Mouse (Mus musculus): ENCODE results near the gene Zfp784.

Gene Zfp784

DNA sequence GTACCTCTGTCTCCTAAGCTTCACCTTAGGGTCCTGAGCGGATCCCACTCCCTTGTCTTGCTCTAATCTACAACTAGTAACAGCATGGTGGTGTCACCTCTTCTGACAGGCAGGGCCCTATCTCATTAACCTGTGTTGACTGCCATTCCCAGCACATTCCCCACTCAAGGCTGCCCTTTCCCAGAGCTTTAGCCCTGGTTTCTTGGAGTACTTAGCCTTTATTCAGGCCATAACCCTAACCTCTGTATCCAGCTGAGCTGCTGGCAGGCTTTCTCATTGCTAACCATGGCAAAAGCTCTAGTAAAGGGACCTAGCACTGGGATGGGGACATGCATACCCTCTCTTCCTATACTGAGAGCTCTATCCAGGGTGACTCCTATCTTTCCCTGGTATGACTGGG lies 20.4 kb upstream of the Zfp784 start:
- CTCF ChIA-PET = interaction anchor here (1.9 kb wide), 1 partner anchor 7 kb away, joined by 4 read pairs; the partner anchor contains the start of gene Zfp580

DNA sequence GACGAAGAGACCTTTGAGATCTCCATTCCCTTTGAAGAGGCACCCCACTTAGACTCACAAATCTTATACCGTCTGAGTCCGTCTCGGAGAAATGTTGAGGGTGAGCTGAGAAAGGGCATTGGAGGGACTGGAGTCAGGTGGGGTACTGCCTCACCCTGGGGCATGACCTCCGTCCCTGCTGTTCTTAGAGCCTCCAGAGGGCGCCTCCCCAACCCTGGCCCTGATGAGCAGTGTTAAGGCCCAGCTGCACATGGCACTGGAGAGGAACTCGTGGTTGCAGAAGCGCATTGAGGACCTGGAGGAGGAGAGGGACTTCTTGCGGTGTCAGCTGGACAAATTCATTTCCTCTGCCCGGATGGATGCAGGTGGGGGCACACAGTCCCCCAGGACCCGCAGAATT lies 19.6 kb upstream of the Zfp784 start:
- CTCF ChIA-PET = no interaction called here

DNA sequence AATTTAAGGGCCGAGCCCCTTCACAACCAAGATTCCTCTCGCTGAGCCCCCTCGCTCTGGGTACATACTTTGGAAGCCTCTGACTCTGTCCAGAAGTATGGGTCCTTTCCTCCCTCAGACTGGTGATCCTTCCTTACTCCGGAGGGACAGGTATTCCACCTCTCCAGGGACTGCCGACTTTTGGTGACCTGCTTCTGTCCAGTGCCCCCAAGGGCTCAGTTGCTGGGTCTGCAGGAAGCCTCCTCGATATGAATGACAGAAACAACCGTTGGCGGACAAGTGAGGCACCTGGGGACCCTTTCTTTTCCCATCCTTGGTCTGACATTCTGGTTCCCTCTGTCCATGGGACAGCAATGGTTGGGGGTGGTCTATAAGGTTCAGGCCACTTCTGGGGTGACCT lies 19.1 kb upstream of the Zfp784 start:
- CTCF ChIA-PET = no interaction called here

DNA sequence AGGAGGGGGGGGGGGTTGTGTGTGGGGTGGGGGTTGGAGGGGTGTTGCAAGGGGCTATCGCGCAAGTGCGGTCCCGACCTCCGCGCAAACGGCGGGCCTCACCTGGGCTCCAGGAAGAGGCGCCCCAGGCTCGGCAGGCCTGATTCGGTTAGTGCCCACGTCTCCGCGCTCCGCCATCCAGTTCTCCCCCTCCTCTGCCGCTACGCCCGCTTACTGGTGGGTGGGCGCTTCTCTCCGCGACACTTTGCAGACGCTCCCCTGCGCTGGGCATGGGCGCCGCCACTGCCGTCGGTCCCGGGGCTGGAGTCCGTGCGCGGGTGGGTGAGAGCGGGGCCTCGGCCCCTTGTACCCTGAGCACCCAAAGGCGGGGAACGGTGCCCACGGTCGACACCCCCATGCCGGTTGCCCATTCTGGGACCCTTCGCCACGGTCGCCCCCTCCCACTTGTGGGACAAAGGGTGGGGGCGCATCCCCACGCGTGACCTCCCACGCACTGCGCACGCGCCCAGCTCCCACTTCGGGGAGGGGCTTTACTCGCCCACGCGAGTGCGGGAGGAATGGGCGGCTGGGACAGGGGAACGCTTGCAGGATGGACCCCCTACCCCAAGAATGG lies 18.5 kb upstream of the Zfp784 start:
- CTCF ChIA-PET = interaction anchor here (0.5 kb wide), 1 partner anchor 309 kb away, joined by 3 read pairs; no protein-coding TSS in a partner anchor

DNA sequence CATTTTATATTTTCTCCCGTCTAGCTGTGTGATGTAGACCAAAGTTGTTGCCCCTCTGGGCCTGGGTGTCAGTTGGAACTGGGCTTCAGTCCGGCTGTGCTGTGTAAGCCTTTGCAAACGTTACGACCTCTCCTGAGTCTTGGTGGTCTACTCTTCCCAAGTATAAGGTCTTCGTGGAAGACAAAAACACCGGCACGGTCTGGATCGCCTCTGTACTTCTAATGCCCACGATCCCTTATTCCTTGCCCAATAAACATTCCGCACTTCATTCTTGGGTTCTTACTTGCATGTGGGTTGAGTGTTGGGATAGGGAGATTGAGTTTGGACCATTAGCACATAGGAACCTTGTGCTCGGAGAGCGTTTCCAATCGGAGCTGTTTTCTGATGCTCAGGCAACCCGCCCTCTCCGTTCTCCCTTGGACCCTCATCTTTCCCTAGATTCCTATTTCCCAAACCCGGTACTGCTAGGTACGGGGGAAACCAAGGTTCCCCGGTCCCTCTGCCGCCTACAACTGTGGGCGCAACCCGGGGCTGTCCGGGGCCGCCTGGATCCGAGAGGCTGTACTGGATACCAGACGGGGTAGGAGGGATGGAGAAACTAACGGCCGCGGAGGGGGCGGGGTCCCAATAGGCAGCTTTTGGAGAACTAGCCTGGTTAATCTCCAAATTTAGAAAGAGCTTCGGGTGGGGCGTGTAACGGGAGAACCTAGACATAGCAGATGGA lies 15.4 kb upstream of the Zfp784 start:
- CTCF ChIA-PET = no interaction called here

DNA sequence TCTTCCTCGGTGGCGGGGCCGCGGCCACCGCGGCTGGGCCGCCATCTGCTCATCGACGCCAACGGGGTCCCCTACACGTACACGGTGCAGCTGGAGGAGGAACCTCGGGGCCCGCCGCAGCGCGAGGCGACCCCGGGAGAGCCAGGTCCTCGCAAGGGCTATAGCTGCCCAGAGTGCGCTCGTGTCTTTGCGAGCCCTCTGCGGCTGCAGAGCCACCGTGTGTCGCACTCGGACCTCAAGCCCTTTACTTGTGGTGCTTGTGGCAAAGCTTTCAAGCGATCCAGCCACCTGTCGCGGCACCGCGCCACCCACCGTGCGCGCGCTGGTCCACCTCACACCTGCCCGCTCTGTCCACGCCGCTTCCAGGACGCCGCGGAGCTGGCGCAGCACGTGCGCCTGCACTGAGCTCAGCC lies 14.7 kb upstream of the Zfp784 start:
- CTCF ChIA-PET = interaction anchor here (0.7 kb wide), 1 partner anchor 48 kb away, joined by 3 read pairs; no protein-coding TSS in a partner anchor

DNA sequence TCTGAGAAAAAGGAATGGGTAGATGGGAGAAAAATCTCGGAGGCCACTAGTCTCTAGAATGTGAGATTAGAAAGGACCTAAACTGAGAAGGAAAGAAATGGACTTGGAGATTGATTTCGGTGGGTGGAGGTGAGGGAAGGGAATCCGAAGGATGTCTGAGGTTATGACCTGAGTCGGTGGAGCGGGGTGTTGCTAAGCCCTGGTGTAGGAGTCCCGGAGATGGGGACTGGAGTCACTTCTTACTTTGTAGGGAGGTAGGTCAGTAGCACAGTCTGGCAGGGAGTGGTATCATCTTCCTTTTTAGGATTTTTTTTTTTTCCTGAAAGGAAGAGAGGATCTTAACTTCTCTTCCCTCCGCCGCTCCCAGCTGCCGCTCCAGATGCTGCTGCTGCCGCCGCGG lies 14.2 kb upstream of the Zfp784 start:
- CTCF ChIA-PET = interaction anchor here (0.7 to 0.8 kb wide), 2 partner anchors 12 to 47 kb away, joined by 3 read pairs; no protein-coding TSS in a partner anchor

DNA sequence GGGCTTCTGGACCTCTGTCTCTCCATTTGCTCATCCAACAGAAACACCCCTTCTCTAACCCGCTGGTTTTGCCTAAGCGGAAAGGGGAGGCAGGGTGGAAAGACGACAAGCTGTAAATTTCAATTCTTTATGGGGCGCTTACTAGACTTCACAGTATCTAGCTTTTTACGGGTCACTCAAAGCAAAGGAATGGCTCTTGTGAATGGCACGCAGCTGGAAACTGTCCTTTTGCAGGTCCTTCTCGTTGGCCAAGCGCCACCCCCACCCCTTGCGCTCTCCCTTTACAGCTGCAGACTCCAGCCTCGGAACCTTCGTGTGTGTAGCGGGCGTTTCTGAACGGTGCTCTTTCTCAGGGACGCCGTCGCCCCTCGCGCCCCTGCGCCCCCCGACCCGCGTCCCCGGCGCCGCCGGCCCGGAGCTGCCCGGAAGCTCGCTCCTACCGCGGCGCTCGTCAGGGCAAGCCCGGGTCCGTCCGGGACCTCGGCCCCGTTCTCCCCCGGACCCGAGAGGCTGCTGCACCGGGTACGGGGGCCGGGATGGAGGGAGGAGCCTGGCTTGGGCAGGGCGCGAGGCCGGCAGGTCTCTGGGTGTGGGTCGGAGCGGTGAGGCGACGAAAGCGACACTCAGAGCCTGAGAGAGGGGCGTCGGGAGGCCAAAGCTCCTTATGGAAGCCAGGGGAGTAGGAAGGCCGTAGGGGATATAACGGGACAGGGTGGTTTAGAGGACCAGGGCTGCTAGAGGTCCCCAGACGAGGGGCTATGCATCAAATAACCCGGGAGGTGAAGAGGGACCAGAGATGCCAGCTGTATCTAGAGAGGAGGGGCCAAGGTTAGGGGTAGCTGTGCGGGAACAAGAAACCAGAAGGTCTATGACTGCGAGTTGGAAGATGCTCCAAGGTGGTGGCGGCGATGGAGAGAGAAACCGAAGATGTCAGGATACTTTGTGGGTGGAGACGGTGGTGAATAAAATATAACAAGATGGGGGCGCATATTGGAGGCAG lies 13.2 kb upstream of the Zfp784 start, which contains the start of gene Zfp580:
Zfp580 (plus strand) TSS at position 346 of the 1,000 bp plus-strand sequence.
- CTCF ChIA-PET = interaction anchor here (0.6 to 1.8 kb wide), 4 partner anchors 8 to 37 kb away, joined by 3 to 4 read pairs (median 4); partner anchors contain the start of genes Fiz1 and Zfp865

DNA sequence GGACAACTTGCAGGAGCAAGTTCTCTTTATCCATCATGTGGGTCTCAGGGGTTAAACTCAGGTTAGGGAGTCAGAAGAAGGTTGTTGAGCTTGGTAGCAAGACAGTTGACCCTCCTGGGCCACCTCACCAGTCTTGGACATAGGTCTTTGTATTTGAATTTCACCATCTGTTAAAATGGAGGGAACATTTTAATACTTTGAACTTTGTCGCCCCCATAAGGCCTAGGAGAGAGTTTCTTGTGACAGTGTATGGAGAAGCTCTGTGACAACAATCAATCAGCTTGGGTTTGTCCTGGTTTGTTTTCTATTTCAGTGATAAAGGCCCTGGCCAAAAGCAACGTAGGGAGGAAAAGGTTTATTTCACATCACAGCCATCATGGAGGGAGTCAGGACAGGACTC lies 9.1 kb upstream of the Zfp784 start:
- CTCF ChIA-PET = interaction anchor here (0.5 to 1.6 kb wide), 4 partner anchors 31 to 106 kb away, joined by 3 to 8 read pairs (median 3); no protein-coding TSS in a partner anchor

DNA sequence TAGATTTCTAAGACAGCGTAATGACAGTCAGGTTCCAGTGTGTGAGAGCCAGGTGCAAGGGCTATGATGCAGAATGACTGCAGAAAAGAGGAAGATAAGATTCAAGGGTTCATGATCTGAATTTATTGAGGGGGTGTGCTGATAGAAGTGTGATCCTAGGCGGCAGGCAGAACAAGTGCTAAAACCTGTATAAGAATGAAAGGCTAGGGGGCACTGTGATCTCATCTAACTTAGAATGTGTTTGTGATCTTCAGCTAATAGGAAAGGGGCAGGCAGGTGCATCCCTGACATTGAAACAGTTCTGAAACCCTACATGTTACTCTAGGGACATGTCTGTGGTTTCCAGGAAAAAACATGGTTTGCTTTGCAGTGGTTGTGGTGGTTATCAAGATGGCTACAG lies 7.9 kb upstream of the Zfp784 start:
- CTCF ChIA-PET = interaction anchor here (1.3 to 1.6 kb wide), 2 partner anchors 30 to 46 kb away, joined by 3 to 8 read pairs; no protein-coding TSS in a partner anchor

DNA sequence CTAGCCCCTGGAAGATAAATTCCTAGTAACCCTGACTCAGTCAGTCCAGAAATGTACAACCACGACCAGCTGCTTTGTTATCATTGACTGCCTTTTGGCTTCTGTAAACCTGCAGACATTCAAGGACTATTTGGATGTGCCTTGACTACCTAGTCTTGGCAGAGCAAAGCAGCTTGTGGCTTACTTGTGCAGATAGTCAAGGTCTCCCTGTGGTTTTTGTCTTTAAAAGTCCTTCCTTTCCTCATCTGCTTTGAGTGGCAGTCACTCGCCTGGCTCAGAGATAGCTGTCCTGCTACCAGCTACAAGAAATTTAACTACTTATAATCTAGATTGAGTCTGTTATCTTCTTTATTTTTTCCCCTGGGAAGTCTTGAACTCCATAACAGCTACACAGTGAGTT lies 6.7 kb upstream of the Zfp784 start:
- CTCF ChIA-PET = no interaction called here

DNA sequence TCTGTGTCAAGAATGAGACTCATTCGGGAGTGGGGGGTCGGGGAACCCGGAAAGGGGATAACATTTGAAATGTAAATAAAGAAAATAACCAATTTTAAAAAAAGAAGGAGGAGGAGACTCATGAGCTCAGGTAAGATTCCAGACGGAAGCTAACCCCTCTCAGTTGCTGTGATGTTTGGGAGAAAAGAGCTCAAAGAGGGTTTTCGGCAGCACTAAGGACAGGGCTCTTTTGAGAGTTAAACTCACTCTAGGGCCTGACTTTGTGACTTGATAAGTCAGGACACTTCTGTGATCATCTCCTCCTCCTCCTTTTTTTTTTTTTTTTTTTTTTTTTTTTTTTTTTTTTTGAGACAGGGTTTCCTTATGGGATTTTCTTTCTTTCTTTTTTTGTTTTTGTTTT lies 694 bp upstream of the Zfp784 start:
- CTCF ChIA-PET = no interaction called here

DNA sequence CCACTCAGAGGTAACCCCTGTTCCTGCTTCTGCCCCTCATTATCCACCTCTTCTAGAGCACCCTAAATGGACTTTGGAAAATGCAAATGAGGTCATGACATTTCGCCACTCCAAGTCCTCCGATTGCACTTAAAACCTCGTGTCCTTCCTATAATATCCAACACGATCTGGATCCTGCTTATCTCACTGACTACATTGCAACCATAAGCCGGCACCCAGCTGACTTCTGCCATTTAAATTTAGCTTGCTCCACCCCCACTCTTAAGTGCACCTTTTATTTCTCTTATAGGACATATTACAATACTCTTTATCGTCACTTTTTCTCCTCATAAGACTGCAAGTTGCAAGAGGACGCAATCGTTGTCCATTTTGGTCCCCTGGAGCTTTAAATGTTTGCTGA lies 779 bp downstream of the Zfp784 start:
- CTCF ChIA-PET = interaction anchor here (0.6 to 1.3 kb wide), 2 partner anchors 22 to 917 kb away, joined by 3 to 4 read pairs; no protein-coding TSS in a partner anchor

DNA sequence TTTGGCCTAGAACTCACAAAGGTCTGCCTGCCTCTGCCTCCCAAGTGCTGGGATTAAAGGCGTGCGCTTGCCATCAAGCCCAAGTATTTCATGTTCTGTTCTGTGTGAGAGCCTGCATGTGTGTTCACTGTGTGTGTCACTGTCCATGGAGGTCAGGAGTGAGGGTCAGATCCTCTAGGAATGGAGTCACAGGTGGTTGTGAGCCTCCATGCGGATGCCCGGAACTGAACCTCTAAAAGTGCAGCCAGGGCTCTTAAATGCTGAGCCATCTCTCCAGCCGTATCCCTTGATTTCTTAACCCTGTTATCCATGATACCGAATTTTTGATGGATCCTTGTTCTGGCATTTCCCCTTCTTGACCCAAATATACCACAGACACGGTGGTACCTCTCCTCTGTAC lies 1.2 kb downstream of the Zfp784 start:
- CTCF ChIA-PET = interaction anchor here (0.6 kb wide), 1 partner anchor 916 kb away, joined by 4 read pairs; no protein-coding TSS in a partner anchor

DNA sequence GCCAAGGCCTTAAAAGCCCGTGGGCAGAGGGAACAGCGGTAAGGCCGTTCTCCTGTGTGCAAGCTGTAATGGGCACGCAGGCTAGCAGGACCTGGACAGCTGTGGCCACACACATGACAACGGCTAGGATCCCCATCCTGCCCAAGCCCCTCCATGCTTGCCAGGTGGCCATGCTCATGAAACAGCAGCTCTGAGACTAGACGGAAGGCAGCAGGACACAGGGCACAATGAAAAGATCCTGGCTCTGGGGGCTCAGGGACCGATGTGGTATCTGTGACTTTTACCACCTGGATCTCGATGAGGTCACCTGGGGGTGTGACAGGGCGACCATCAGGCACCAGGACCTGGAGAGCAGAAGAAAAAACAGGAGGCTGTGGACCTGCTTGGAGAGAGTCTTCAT lies 2.1 kb downstream of the Zfp784 start:
- CTCF ChIA-PET = no interaction called here

DNA sequence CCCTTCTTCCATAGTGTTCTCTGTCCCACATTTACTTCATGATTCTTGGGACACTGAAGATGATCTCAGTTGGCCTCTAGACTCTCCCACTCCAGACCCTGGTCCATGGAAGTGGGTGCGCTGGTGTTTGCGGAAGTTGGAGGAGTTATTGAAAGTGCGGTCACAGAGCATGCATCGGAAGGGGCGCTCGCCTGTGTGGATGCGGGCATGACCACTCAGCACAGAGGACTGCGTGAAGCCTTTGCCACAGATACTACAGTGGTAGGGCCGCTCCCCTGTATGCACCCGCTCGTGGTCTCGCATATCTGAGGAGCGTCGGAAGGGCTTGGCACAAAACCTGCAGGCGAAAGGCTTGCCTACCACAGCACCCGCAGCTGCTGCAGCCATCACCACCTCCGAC lies 2.6 kb downstream of the Zfp784 start:
- CTCF ChIA-PET = no interaction called here

DNA sequence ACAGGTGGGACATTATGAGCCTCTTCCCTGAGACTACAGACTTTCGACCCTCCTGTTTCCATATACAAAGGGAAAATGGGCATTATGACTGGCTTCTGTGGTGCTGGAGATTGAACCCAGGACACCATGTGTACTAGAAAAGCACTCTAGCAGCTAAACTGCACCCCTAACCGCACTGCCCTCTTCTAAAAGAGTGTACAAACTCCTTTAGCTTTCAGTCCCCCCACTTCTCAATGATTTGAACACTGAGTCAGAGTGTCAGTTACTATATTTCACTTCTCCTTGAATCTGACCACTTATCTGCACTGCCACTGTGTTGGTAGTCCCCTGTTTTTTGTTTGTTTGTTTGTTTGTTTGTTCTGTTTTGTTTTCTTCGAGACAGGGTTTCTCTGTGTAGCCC lies 4.4 kb downstream of the Zfp784 start, which contains the start of gene 4632433K11Rik:
4632433K11Rik (plus strand) TSS at position 301 of the 400 bp plus-strand sequence.
- CTCF ChIA-PET = interaction anchor here (0.5 kb wide), 1 partner anchor 48 kb away, joined by 7 read pairs; no protein-coding TSS in a partner anchor

DNA sequence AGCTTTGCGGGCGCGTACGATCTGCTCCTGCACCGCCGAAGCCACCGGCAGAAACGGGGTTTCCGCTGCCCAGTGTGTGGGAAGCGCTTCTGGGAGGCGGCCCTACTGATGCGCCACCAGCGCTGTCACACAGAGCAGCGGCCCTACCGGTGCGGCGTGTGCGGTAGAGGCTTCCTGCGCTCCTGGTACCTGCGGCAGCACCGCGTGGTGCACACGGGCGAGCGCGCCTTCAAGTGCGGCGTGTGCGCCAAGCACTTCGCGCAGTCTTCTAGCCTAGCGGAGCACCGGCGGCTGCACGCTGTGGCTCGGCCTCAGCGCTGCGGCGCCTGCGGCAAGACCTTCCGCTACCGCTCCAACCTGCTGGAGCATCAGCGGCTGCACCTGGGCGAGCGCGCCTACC lies 6.8 kb downstream of the Zfp784 start:
- CTCF ChIA-PET = no interaction called here

DNA sequence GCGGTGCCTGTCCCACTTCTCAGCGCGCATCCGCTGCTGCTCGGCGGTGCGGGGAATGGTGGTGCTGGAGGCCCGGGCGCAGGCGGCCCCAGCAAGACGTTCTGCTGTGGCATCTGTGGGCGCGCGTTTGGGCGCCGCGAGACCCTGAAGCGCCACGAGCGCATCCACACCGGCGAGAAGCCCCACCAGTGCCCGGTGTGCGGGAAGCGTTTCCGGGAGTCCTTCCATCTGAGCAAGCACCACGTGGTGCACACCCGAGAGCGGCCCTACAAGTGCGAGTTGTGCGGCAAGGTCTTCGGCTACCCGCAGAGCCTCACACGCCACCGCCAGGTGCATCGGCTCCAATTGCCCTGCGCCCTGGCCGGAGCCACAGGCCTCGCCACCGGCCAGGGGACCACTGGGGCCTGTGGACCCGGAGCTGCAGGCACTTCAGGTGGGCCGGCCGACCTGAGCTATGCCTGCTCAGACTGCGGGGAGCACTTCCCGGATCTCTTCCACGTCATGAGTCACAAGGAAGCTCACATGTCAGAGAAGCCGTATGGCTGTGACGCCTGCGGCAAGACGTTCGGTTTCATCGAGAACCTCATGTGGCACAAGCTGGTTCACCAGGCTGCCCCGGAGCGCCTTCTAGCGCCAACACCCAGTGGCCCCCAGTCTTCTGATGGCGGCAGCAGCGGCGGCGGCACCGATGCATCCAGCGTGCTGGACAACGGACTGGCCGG lies 7.5 kb downstream of the Zfp784 start:
- CTCF ChIA-PET = no interaction called here

DNA sequence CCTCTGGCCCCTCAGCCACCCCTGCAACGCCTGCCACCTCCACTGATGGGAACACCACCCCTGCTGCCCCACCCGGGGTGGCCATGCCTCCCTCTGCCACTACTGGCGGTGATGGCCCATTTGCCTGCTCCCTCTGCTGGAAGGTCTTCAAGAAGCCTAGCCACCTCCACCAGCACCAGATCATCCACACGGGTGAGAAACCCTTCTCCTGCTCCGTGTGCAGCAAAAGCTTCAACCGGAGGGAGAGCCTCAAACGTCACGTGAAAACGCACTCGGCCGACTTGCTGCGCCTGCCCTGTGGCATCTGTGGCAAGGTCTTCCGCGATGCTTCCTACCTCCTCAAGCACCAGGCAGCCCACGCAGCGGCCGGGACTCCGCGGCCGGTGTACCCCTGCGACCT lies 8.3 kb downstream of the Zfp784 start:
- CTCF ChIA-PET = no interaction called here

DNA sequence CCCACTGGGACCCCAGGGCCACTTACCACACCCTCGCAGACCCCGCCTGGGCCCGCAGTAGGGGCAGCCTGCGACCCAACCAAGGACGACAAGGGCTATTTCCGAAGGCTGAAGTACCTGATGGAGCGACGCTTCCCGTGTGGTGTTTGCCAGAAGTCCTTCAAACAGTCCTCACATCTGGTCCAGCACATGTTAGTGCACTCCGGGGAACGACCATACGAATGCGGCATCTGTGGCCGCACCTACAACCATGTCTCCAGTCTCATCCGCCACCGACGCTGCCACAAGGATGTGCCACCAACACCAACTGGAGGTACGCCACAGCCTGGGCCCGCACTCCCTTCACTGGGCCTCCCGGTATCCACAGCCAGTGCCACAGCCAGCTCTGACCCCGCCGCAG lies 8.7 kb downstream of the Zfp784 start:
- CTCF ChIA-PET = no interaction called here

All from spleen, embryonic (tissue).